Mouse (Mus musculus): Measurements from ENCODE around the gene Gpr162. TPM values are rescaled to one million over a fixed set of nuclear protein-coding genes. Genes with fewer than 3 reads are reported as not detected.
"Not testable (repeated sequence)": the region's sequence is repeated elsewhere in the genome, so short reads cannot be mapped to it uniquely, and the experiment has no call there.

Gpr162 gene
- polyA plus RNA-seq, 1 experiment from 2014 or later: 1.6 TPM

- 86% methylated on average over 4 of the region's 4 CpGs for WGBS
- Histone ChIP-seq H3K4me3 (no peak overlapping the region), H3K4me1 (peaks cover 27% of the 10 kb centered on the region), H3K9ac (no peak overlapping the region), H3K36me3 (peaks cover 79% of the 10 kb centered on the region), H3K27ac (replicated peaks) (no peak overlapping the region), H3K9me3 (no peaks in the 10 kb centered on the region), H3K4me2 (no peak overlapping the region), H3K27me3 (replicated peaks) (no peaks in the 10 kb centered on the region)
- no peak for ATAC-seq (ENCODE audit: extremely low read depth, insufficient number of reproducible peaks, low FRiP score, low TSS enrichment)
These were observed 47.2 kb downstream of the Gpr162 start for GRCm38 (mm10) chr6:124816611-124817010.

DNA sequence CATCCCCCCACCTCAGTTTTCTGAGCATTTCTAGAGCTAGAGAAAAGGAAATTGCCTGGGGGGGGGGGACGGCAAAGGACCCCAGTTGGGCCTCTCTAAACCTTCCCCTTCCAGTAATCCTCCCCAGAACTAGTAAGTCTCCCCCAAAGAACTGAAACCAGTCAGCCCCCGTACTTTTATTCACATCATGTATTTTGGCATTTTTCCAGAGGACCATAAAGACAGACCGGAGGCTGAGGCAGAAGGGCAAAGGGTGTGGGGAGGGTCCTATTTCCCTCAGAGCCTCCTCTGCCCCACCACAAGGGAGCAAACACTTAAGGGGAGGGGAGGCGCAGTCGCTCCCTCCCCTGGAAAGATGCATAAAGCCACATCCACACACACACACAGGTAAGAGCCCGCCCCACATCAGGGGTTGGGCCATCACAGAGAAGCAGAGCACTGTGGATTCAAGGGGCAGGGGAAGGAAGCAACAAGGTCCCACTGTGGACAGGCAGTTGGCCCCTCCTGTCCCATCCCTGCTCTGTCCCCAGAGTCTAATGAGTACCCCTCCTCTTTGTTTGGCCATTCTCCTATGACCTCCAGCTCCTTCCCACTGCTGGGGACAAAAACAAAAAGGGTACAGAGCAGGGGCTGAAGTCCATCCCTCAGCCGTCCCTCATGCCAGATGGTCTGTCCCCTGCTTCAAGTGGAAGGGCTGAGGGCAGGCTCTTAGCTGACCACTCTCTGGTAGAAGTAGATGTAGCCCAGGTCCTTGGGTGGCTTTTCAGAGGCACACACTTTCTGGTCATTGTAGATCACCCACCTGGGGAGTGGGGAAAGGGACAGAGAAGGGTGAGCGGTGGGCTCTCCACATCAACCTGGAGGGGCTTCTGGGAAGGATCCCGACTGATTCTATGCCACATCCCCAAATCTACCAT lies 48.7 kb downstream of the Gpr162 start:
- no peaks in the 10 kb centered on the region for H3K27me3 ChIP-seq (replicated peaks)
- peak overlapping the region; percentile 98; the same call in 1 of the 2 replicates for H3K27ac ChIP-seq (replicated peaks)
- H3K36me3 ChIP-seq: peaks cover 79% of the 10 kb centered on the region
- H3K4me2 ChIP-seq: peak overlapping the region; percentile 76; the same call in 1 of the 2 replicates
- ATAC-seq (ENCODE audit: extremely low read depth, insufficient number of reproducible peaks, low FRiP score, low TSS enrichment): no peak
- peaks cover 38% of the 10 kb centered on the region for H3K4me1 ChIP-seq
- peak overlapping the region; percentile 98 for H3K9ac ChIP-seq
- WGBS: 64% methylated on average over 9 of the region's 9 CpGs
- H3K4me3 ChIP-seq: 0 out of 2 replicates have a peak overlapping the region, but pooled peaks have one; percentile 85
- H3K9me3 ChIP-seq: no peaks in the 10 kb centered on the region

DNA sequence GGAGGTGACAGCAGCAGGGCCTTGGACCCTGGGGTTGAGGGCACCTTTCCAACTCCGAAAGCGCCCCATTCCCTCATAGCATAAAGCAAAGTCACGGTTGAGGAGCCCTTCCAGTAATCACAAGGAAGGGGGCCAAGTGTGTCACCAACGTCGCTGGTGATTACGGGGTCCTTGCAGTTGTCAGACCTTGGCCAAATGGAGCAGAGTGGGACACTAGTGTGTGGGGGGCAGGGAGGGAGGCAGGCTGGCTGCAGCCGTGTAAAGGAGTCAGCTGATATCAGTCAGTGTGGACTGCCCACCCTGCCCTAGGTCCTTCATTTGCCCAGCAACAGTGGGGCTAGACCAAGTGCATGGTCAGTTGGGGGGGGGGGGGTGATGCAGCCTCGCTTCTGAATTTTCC lies 49.3 kb downstream of the Gpr162 start:
- 30% methylated on average over 8 of the region's 8 CpGs for WGBS
- ATAC-seq (ENCODE audit: extremely low read depth, insufficient number of reproducible peaks, low FRiP score, low TSS enrichment): no peak
- H3K4me1 ChIP-seq: peaks cover 44% of the 10 kb centered on the region
- H3K27ac ChIP-seq (replicated peaks): peak overlapping the region; percentile 98
- H3K27me3 ChIP-seq (replicated peaks): no peaks in the 10 kb centered on the region
- H3K4me2 ChIP-seq: peak overlapping the region; percentile 76
- H3K9ac ChIP-seq: peak overlapping the region; percentile 98
- peak overlapping the region; percentile 85 for H3K4me3 ChIP-seq
- H3K9me3 ChIP-seq: no peaks in the 10 kb centered on the region
- H3K36me3 ChIP-seq: peaks cover 75% of the 10 kb centered on the region

GRCm38 (mm10) chr6:124813933-124814332 lies 49.9 kb downstream of the Gpr162 start, which contains the start of gene Tpi1:
Gene Tpi1, minus strand, starts transcription at chr6:124814296.
- Histone ChIP-seq H3K4me1 (peaks cover 44% of the 10 kb centered on the region), H3K9me3 (no peaks in the 10 kb centered on the region), H3K4me3 (peak within 1 kb of the TSS; percentile 85), H3K4me2 (peak within 1 kb of the TSS; percentile 76), H3K9ac (peak within 1 kb of the TSS; percentile 98), H3K27me3 (replicated peaks) (no peaks in the 10 kb centered on the region), H3K27ac (replicated peaks) (peak within 1 kb of the TSS; percentile 98), H3K36me3 (peaks cover 70% of the 10 kb centered on the region)
- peak; percentile 75 for ATAC-seq (ENCODE audit: extremely low read depth, insufficient number of reproducible peaks, low FRiP score, low TSS enrichment)
- WGBS: under 1% methylated on average over 22 of the region's 22 CpGs

- H3K9me3 ChIP-seq: no peaks in the 10 kb centered on the region
- peak; percentile 31; the same call in 1 of the 2 replicates for ATAC-seq (ENCODE audit: extremely low read depth, insufficient number of reproducible peaks, low FRiP score, low TSS enrichment)
- H3K9ac ChIP-seq: peak overlapping the region; percentile 98
- H3K36me3 ChIP-seq: peaks cover 65% of the 10 kb centered on the region
- WGBS: under 1% methylated on average over 18 of the region's 18 CpGs
- H3K27me3 ChIP-seq (replicated peaks): no peaks in the 10 kb centered on the region
- peaks cover 44% of the 10 kb centered on the region for H3K4me1 ChIP-seq
- H3K27ac ChIP-seq (replicated peaks): peak overlapping the region; percentile 98
- H3K4me3 ChIP-seq: peak overlapping the region; percentile 85
- peak overlapping the region; percentile 76 for H3K4me2 ChIP-seq
These were observed 50.3 kb downstream of the Gpr162 start for GRCm38 (mm10) chr6:124813496-124813895.

- Histone ChIP-seq H3K9ac (peak overlapping the region; percentile 98), H3K4me1 (peaks cover 49% of the 10 kb centered on the region), H3K27me3 (replicated peaks) (no peaks in the 10 kb centered on the region), H3K4me2 (peak overlapping the region; percentile 76), H3K4me3 (peak overlapping the region; percentile 85), H3K9me3 (no peaks in the 10 kb centered on the region), H3K36me3 (peaks cover 59% of the 10 kb centered on the region), H3K27ac (replicated peaks) (peak overlapping the region; percentile 98)
- WGBS: 15% methylated on average over 9 of the region's 9 CpGs
- ATAC-seq (ENCODE audit: extremely low read depth, insufficient number of reproducible peaks, low FRiP score, low TSS enrichment): no peak
These were observed 50.9 kb downstream of the Gpr162 start for GRCm38 (mm10) chr6:124812848-124813247.

GRCm38 (mm10) chr6:124811701-124812560 lies 51.9 kb downstream of the Gpr162 start:
- Histone ChIP-seq H3K9ac (peak overlapping the region; percentile 98), H3K36me3 (peaks cover 50% of the 10 kb centered on the region), H3K27me3 (replicated peaks) (no peaks in the 10 kb centered on the region), H3K4me2 (peak overlapping the region; percentile 76), H3K9me3 (no peaks in the 10 kb centered on the region), H3K27ac (replicated peaks) (peak overlapping the region; percentile 98), H3K4me1 (peaks cover 56% of the 10 kb centered on the region), H3K4me3 (peak overlapping the region; percentile 85)
- 70% methylated on average over 24 of the region's 24 CpGs for WGBS
- ATAC-seq (ENCODE audit: extremely low read depth, insufficient number of reproducible peaks, low FRiP score, low TSS enrichment): no peak

- H3K4me1 ChIP-seq: peaks cover 61% of the 10 kb centered on the region
- no peak overlapping the region; the same call in 1 of the 2 replicates for H3K27ac ChIP-seq (replicated peaks)
- H3K9me3 ChIP-seq: no peaks in the 10 kb centered on the region
- H3K4me3 ChIP-seq: peak overlapping the region; percentile 85; the same call in 1 of the 2 replicates
- H3K4me2 ChIP-seq: peak overlapping the region; percentile 76
- ATAC-seq (ENCODE audit: extremely low read depth, insufficient number of reproducible peaks, low FRiP score, low TSS enrichment): no peak
- H3K36me3 ChIP-seq: peaks cover 44% of the 10 kb centered on the region
- H3K27me3 ChIP-seq (replicated peaks): no peaks in the 10 kb centered on the region
- no peak overlapping the region for H3K9ac ChIP-seq
- 62% methylated on average over 4 of the region's 4 CpGs for WGBS
These were observed 52.4 kb downstream of the Gpr162 start for GRCm38 (mm10) chr6:124811403-124811665.

GRCm38 (mm10) chr6:124810566-124811402 lies 53.0 kb downstream of the Gpr162 start:
- Histone ChIP-seq H3K4me3 (peak overlapping the region; percentile 70), H3K4me2 (peak overlapping the region; percentile 96), H3K27ac (replicated peaks) (peak overlapping the region; percentile 97; the same call in 1 of the 2 replicates), H3K36me3 (peaks cover 38% of the 10 kb centered on the region), H3K4me1 (peaks cover 67% of the 10 kb centered on the region)
- H3K27me3 ChIP-seq (replicated peaks); ATAC-seq (ENCODE audit: extremely low read depth, insufficient number of reproducible peaks, low FRiP score, low TSS enrichment); H3K9ac ChIP-seq; H3K9me3 ChIP-seq: not testable (repeated sequence)
- WGBS: 78% methylated on average over 11 of the region's 11 CpGs

- no peak for ATAC-seq (ENCODE audit: extremely low read depth, insufficient number of reproducible peaks, low FRiP score, low TSS enrichment)
- Histone ChIP-seq H3K27me3 (replicated peaks) (no peaks in the 10 kb centered on the region), H3K9ac (peak overlapping the region; percentile 87), H3K9me3 (no peaks in the 10 kb centered on the region), H3K36me3 (peaks cover 31% of the 10 kb centered on the region), H3K4me1 (peaks cover 71% of the 10 kb centered on the region), H3K4me2 (peak overlapping the region; percentile 96), H3K4me3 (peak overlapping the region; percentile 70), H3K27ac (replicated peaks) (peak overlapping the region; percentile 97)
- WGBS: 42% methylated on average over 14 of the region's 14 CpGs
These were observed 53.8 kb downstream of the Gpr162 start for GRCm38 (mm10) chr6:124809775-124810538.

Measured in heart, embryonic 13.5 days (tissue).